ENCODE assay signal across 8 mouse cellular contexts in genomic region chr9:123926041-123926440, GRCm38 (mm10). TPM values are rescaled to one million over a fixed set of nuclear protein-coding genes. Genes with fewer than 3 reads are reported as not detected.
A peak's percentile ranks its signal among the peaks of the same experiment; 100 is the strongest.
DNase-seq lines count a peak whose midpoint lies in the region; ATAC-seq and TF ChIP-seq lines count a peak whose summit lies in the region.
"Not testable (repeated sequence)": the region's sequence is repeated elsewhere in the genome, so short reads cannot be mapped to it uniquely, and the experiment has no call there.
"Had no signal": no experiment of that assay in that cellular context is flagged by ENCODE, and none has a peak within 500 bp of the region (broad histone marks: within the 10 kb centered on the region; RNA-seq: fewer than 3 reads in every experiment).

No protein-coding gene starts in this region.

- ATAC-seq in embryonic facial prominence, embryonic 12.5 days (ENCODE audit: insufficient number of reproducible peaks, insufficient read depth, low FRiP score, low TSS enrichment); limb, embryonic 13.5 days (ENCODE audit: low FRiP score, low read depth); midbrain, embryonic 13.5 days: not testable (repeated sequence)

- peak overlapping the region; percentile 56; the same call in 1 of the 2 replicates for H3K4me3 ChIP-seq in embryonic facial prominence, embryonic 12.5 days
- H3K4me3 ChIP-seq in heart, embryonic 10.5 days: peak overlapping the region; percentile 74
- H3K4me3 ChIP-seq in kidney, adult 2 months (ENCODE audit: insufficient read depth, low read depth, low read length): not testable (repeated sequence)
- peak overlapping the region; percentile 58 for H3K4me3 ChIP-seq in limb, embryonic 13.5 days
- H3K4me3 ChIP-seq in midbrain, embryonic 13.5 days (replicated peaks): peak overlapping the region; percentile 57

- 9% methylated on average over 5 of the region's 5 CpGs for WGBS in embryonic facial prominence, embryonic 12.5 days
- 10% methylated on average over 5 of the region's 5 CpGs for WGBS in heart, embryonic 10.5 days
- 3% methylated on average over 5 of the region's 5 CpGs for WGBS in kidney, adult 2 months
- 6% methylated on average over 5 of the region's 5 CpGs for WGBS in limb, embryonic 13.5 days
- 5% methylated on average over 5 of the region's 5 CpGs for WGBS in midbrain, embryonic 13.5 days

- not testable (repeated sequence) for H3K27ac ChIP-seq in embryonic facial prominence, embryonic 12.5 days; heart, embryonic 10.5 days; kidney, adult 2 months (ENCODE audit: insufficient read depth, low read depth, low read length); limb, embryonic 13.5 days; midbrain, embryonic 13.5 days

- not testable (repeated sequence) for H3K9me3 ChIP-seq in embryonic facial prominence, embryonic 12.5 days; heart, embryonic 10.5 days; limb, embryonic 13.5 days; midbrain, embryonic 13.5 days

- not testable (repeated sequence) for H3K36me3 ChIP-seq in embryonic facial prominence, embryonic 12.5 days; heart, embryonic 10.5 days; kidney, adult 2 months (ENCODE audit: control insufficient read depth, insufficient read depth, low read length); limb, embryonic 13.5 days; midbrain, embryonic 13.5 days

- not testable (repeated sequence) for TF ChIP-seq POLR2A in kidney, adult 2 months (IDR thresholded peaks at IDR 0.05; ENCODE audit: low read depth, low read length)

- peak; percentile 84 for DNase-seq in brain, adult 2 months (ENCODE audit: low read depth, low spot score)
- DNase-seq in heart, embryonic 10.5 days (ENCODE audit: low spot score): peak; percentile 81
- peak; percentile 84 for DNase-seq in kidney, adult 2 months
- DNase-seq in spleen, adult 18-20 months: peak; percentile 24 to 50

- H3K4me2 ChIP-seq in embryonic facial prominence, embryonic 12.5 days (replicated peaks): peak overlapping the region; percentile 53
- peak overlapping the region; percentile 78 for H3K4me2 ChIP-seq in limb, embryonic 13.5 days (replicated peaks)
- peak overlapping the region; percentile 68 for H3K4me2 ChIP-seq in midbrain, embryonic 13.5 days (replicated peaks)

- H3K27me3 ChIP-seq in embryonic facial prominence, embryonic 12.5 days: peaks cover 11% of the 10 kb centered on the region
- H3K27me3 ChIP-seq in heart, embryonic 10.5 days (ENCODE audit: insufficient read depth, poor library complexity, severe bottlenecking); kidney, adult 2 months (replicated peaks; ENCODE audit: control insufficient read depth, insufficient read depth, low read length); midbrain, embryonic 13.5 days: not testable (repeated sequence)
- peaks cover 17% of the 10 kb centered on the region for H3K27me3 ChIP-seq in limb, embryonic 13.5 days

- H3K4me1 ChIP-seq in embryonic facial prominence, embryonic 12.5 days: peaks cover 13% of the 10 kb centered on the region; the same call in 1 of the 2 replicates
- H3K4me1 ChIP-seq in heart, embryonic 10.5 days: peaks cover 28% of the 10 kb centered on the region; the same call in 1 of the 2 replicates
- not testable (repeated sequence) for H3K4me1 ChIP-seq in kidney, adult 2 months (ENCODE audit: control insufficient read depth, insufficient read depth, low read length)
- H3K4me1 ChIP-seq in limb, embryonic 13.5 days: peaks cover 15% of the 10 kb centered on the region
- peaks cover 15% of the 10 kb centered on the region for H3K4me1 ChIP-seq in midbrain, embryonic 13.5 days (replicated peaks)

- TF ChIP-seq CTCF in kidney, adult 2 months (conservative IDR thresholded peaks at IDR 0.05; ENCODE audit: insufficient read depth, insufficient read length, low read depth, low read length): peak; percentile 38

- not testable (repeated sequence) for H3K9ac ChIP-seq in embryonic facial prominence, embryonic 12.5 days
- peak overlapping the region; percentile 57; the same call in 1 of the 2 replicates for H3K9ac ChIP-seq in limb, embryonic 13.5 days
- H3K9ac ChIP-seq in midbrain, embryonic 13.5 days (replicated peaks): peak overlapping the region; percentile 57

RNA-seq across cellular contexts. Expression of gene Ccr1, which starts 42.5 kb away (rescaled TPM):
- polyA plus RNA-seq in embryonic facial prominence, embryonic 12.5 days (2016; fragmentation: Nextera tagmentation; extraction: Ambion mirVana): 1.3 TPM in 2 replicates
- 0.07 and 0.35 TPM in 2 replicates for polyA plus RNA-seq in heart, embryonic 10.5 days (2016; fragmentation: Nextera tagmentation; extraction: Ambion mirVana)
- 0.72 and 0.81 TPM in 2 replicates for polyA plus RNA-seq in kidney, adult 2 months (2012; rRNA removed)
- polyA plus RNA-seq in limb, embryonic 13.5 days (2015; fragmentation: Nextera tagmentation; extraction: Ambion mirVana): 2.2 and 2.6 TPM in 2 replicates
- polyA plus RNA-seq in midbrain, embryonic 13.5 days (2015; fragmentation: Nextera tagmentation; extraction: Ambion mirVana): 0.66 and 0.73 TPM in 2 replicates

RNA-seq across cellular contexts. Expression of gene Ccr1l1, which starts 52.2 kb away (rescaled TPM):
- polyA plus RNA-seq in embryonic facial prominence, embryonic 12.5 days (2016; fragmentation: Nextera tagmentation; extraction: Ambion mirVana): not detected in 2 replicates
- polyA plus RNA-seq in heart, embryonic 10.5 days (2016; fragmentation: Nextera tagmentation; extraction: Ambion mirVana): 0.12 TPM in 1 of 2 replicates, not detected in the other
- polyA plus RNA-seq in kidney, adult 2 months (2012; rRNA removed): 0.06 TPM in 1 of 2 replicates, not detected in the other
- polyA plus RNA-seq in limb, embryonic 13.5 days (2015; fragmentation: Nextera tagmentation; extraction: Ambion mirVana): not detected in 2 replicates
- polyA plus RNA-seq in midbrain, embryonic 13.5 days (2015; fragmentation: Nextera tagmentation; extraction: Ambion mirVana): not detected in 2 replicates
- polyA plus RNA-seq: lung, adult 2 months had no signal
